Mouse (Mus musculus) limb, embryonic 14.5 days (tissue): Measurements from ENCODE around the gene Cyp27a1. TPM values are rescaled to one million over a fixed set of nuclear protein-coding genes. Genes with fewer than 3 reads are reported as not detected.

Source experiments
- ATAC-seq: fragments of 200-750 bp; cut with Nextera tagmentation; 2 replicates; pipeline ENCODE4 v1.8.0; 2017; ENCODE audit warnings: low read depth, moderate number of reproducible peaks, moderate TSS enrichment; ENCODE audit not compliant: low FRiP score
- DNase-seq: peaks from one replicate; pipeline ENCODE4 v3.0.0-alpha.2; 2015; ENCODE audit warnings: low spot score
- H3K27ac ChIP-seq: fragments of 300-500 bp; sonication (generic); replicated peaks from 2 replicates; pipeline ENCODE4 v1.5.1; 2014; ENCODE audit warnings: low read depth, mild to moderate bottlenecking, low read length, moderate library complexity, mixed read lengths
- H3K27me3 ChIP-seq: fragments of 300-500 bp; sonication (generic); 2 replicates; pipeline ENCODE4 v1.6.1; 2014; ENCODE audit warnings: low read length, mixed read lengths; ENCODE audit not compliant: control insufficient read depth, insufficient read depth
- H3K36me3 ChIP-seq: fragments of 300-500 bp; sonication (generic); 2 replicates; pipeline ENCODE4 v1.6.1; 2014; ENCODE audit warnings: mild to moderate bottlenecking, low read length, moderate library complexity, mixed read lengths; ENCODE audit not compliant: control insufficient read depth, insufficient read depth
- H3K4me1 ChIP-seq: fragments of 300-500 bp; sonication (generic); 2 replicates; pipeline ENCODE4 v1.6.1; 2014; ENCODE audit warnings: antibody characterized with exemption, low read length, mixed read lengths; ENCODE audit not compliant: control insufficient read depth, insufficient read depth
- H3K4me2 ChIP-seq: fragments of 300-500 bp; sonication (generic); replicated peaks from 2 replicates; pipeline ENCODE4 v1.6.1; 2014; ENCODE audit warnings: low read depth, mild to moderate bottlenecking, low read length, moderate library complexity; ENCODE audit not compliant: severe bottlenecking
- H3K4me3 ChIP-seq: fragments of 300-500 bp; sonication (generic); replicated peaks from 2 replicates; pipeline ENCODE4 v1.5.1; 2014; ENCODE audit warnings: low read length
- H3K9ac ChIP-seq: fragments of 300-500 bp; sonication (generic); 2 replicates; pipeline ENCODE4 v1.6.1; 2014; ENCODE audit warnings: mild to moderate bottlenecking, low read depth, low read length, moderate library complexity; ENCODE audit not compliant: severe bottlenecking
- H3K9me3 ChIP-seq: fragments of 300-500 bp; sonication (generic); 2 replicates; pipeline ENCODE4 v1.6.1; 2016; ENCODE audit warnings: low read length; ENCODE audit not compliant: control insufficient read depth
- POLR2A ChIP-seq: fragments of 200-500 bp; IDR thresholded peaks from 2 replicates; pipeline ENCODE4 v1.8.0; 2012; ENCODE audit warnings: inconsistent platforms, mild to moderate bottlenecking, moderate library complexity, borderline replicate concordance; ENCODE audit not compliant: insufficient read depth, insufficient read length; ENCODE audit errors: extremely low read depth
- WGBS: fragments of 180-500 bp; shearing (Covaris S2); extraction: QIAGEN DNeasy Blood & Tissue Kit; methylation state at CpG from one replicate; pipeline ENCODE4 v1.1.7; 2014; 5-methylcytosine and 5-hydroxymethylcytosine counted together
- polyA plus RNA-seq, 2 experiments: library from polyadenylated mRNA; depleted of rRNA in 1 of 2; stranded (reverse) in 1 of 2; unstranded in 1 of 2; fragments of >200 nt; fragmentation: Nextera tagmentation in 1 of 2; extraction: Ambion mirVana in 1 of 2; gene quantifications; 2 replicates each; pipeline versions ENCODE4 v1.2.1 to v1.2.3; 2012 to 2014

Cyp27a1 gene
- polyA plus RNA-seq (2012; rRNA removed) (16.1 TPM in 2 replicates), polyA plus RNA-seq (2014; fragmentation: Nextera tagmentation; extraction: Ambion mirVana) (11.6 and 12.2 TPM in 2 replicates)

DNA sequence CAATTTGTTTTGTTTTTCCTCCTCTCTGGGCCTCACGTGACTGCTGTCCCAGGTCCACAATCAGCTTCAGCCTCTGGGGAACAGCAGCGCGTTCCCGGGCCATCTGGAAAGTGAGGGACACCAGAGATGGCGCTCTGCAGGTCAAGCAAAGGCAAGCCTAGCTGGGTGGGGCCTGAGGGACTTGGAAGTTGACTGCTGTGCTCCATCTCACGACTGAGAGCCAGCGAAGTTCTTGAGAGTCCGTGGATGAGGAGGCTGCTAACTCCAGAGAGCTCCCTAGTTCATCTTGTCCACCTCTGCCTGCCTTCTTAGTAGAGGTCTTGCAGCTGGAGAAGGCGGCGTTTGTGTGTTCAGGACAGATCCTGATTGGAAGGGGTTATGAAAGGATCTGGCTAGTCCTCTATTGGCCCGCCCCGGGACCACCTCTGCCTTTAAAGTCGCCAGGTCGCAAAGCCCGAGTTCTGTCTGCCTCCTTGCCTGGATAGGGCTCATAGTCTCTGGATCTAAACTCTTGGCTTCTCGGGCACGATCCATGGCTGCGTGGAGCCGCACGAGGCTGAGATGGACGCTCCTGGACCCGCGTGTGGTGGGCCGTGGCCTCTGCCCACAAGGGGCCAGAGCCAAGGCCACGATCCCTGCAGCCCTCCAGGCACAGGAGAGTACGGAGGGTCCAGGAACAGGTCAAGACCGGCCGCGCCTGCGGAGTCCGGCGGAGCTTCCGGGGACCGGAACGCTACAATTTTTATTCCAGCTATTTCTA, at the start of gene Cyp27a1:
TSS of gene Cyp27a1 (plus strand) at position 476 of the 760 bp plus-strand sequence.
- H3K4me2 ChIP-seq, result peak within 1 kb of the TSS; percentile 94
- H3K4me1 ChIP-seq, result peaks cover 9% of the 10 kb centered on the region
- H3K4me3 ChIP-seq, result peak within 1 kb of the TSS; percentile 51
- ATAC-seq (peak; percentile 76), DNase-seq (peak; percentile 50)
- peak within 1 kb of the TSS; percentile 41; the same call in 1 of the 2 replicates for H3K27ac ChIP-seq
- peak within 1 kb of the TSS; percentile 71 for H3K9ac ChIP-seq
- no peaks in the 10 kb centered on the region for H3K9me3 ChIP-seq
- H3K36me3 ChIP-seq, result no peaks in the 10 kb centered on the region
- no peaks in the 10 kb centered on the region for H3K27me3 ChIP-seq
- no peak for TF ChIP-seq POLR2A
- WGBS, result under 1% methylated on average over 35 of the region's 35 CpGs

DNA sequence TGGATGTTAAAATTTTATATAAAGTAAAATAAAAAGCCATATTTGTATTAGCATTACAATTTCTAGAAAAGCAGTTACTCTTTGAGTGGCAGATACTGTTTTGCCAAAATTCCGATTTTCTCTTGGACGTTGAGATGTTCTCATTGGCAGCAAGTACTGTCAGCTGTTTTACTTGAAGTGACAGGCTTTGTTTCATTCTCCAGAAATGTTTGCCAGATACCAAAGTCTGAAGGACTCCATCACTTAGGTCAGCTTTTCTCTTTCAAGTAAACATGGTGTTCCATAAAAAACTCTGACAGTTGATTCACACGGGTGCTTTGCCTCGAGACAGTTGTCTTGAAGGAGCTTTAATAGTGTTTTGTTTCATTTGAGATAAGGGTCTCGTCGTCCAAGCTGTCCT, 48.2 kb upstream of the Cyp27a1 start:
- no peak for DNase-seq
- no peaks in the 10 kb centered on the region for H3K9me3 ChIP-seq
- H3K27me3 ChIP-seq, result no peaks in the 10 kb centered on the region
- no peak overlapping the region for H3K27ac ChIP-seq
- no peak for TF ChIP-seq POLR2A
- no peak for ATAC-seq
- H3K4me2 ChIP-seq, result no peak overlapping the region
- WGBS, result 77% methylated on average over 6 of the region's 6 CpGs
- H3K36me3 ChIP-seq, result no peaks in the 10 kb centered on the region
- H3K4me1 ChIP-seq, result 0 out of 2 replicates have a peak, but pooled peaks cover 5% of the 10 kb centered on the region
- no peak overlapping the region for H3K9ac ChIP-seq
- H3K4me3 ChIP-seq, result no peak overlapping the region

DNA sequence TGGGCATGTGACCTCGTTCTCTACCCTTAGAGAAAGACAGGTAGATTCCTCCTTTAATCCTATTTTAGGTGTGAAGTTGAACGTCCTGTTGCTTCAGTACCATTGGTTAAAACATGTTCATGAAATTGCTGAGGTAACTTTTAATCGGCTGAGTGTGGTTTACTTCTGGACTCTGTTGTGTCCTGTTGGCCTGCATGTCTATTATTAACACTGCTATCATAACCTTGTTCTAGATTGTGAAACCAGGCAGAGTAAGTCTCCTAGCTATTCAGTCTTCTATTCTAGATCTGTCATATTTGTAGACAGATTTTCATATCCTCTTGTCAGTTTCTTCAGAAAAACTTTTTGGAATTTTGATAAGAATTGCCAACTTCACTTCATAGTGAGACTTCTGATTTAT, 45.0 kb upstream of the Cyp27a1 start:
- no peak for DNase-seq
- Histone ChIP-seq H3K36me3 (peaks cover 7% of the 10 kb centered on the region), H3K27ac (no peak overlapping the region), H3K4me2 (no peak overlapping the region), H3K4me1 (no peaks in the 10 kb centered on the region), H3K27me3 (no peaks in the 10 kb centered on the region), H3K9me3 (no peaks in the 10 kb centered on the region), H3K4me3 (no peak overlapping the region), H3K9ac (no peak overlapping the region)
- ATAC-seq, result no peak
- TF ChIP-seq POLR2A, result no peak
- 85% methylated on average over 3 of the region's 3 CpGs for WGBS

DNA sequence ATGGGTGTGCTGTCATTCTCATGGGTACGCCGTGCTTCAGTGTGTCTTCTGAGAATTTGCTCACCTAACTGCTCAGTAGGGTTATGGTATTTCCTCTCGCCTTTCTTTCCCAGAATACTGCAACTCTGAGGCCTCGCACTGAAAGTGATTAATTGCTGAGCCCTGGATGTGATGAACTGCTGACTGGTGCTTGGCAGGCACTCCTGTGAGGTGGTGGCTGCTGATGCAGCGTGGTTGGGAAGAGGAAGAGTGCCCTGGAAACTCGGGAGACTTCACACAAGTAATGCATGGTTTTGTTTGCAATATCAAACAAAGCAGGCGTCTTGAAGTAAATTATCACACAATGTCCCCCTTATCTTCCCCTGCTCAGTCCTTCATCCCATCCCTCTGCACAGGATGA, 40.6 kb upstream of the Cyp27a1 start:
- 83% methylated on average over 7 of the region's 7 CpGs for WGBS
- H3K9ac ChIP-seq, result no peak overlapping the region
- H3K9me3 ChIP-seq, result no peaks in the 10 kb centered on the region
- H3K4me2 ChIP-seq, result no peak overlapping the region
- no peaks in the 10 kb centered on the region for H3K4me1 ChIP-seq
- no peak for TF ChIP-seq POLR2A
- H3K27me3 ChIP-seq, result no peaks in the 10 kb centered on the region
- DNase-seq, result no peak
- no peak for ATAC-seq
- no peak overlapping the region for H3K27ac ChIP-seq
- peaks cover 27% of the 10 kb centered on the region for H3K36me3 ChIP-seq
- no peak overlapping the region for H3K4me3 ChIP-seq

DNA sequence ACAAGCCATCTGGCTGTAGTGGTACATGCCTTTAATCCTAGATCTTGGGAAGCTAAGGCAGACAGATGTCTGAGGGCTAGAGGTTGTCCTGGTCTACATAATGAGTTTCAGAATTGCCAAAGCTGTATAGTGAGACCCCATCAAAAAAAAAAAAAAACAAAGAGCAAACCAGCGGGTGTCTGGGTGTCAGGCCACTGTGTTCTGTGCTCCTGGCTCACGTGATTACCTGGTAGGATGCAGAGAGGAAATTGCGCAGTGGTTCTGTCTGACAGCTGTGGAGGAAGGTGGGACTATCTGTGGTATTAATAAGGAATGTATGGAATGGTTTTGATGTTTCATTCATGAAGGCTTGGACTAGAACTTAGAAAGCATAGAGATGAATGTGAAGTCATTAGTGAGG, 36.5 kb upstream of the Cyp27a1 start:
- Histone ChIP-seq H3K4me3 (no peak overlapping the region), H3K27ac (no peak overlapping the region), H3K27me3 (no peaks in the 10 kb centered on the region), H3K9me3 (no peaks in the 10 kb centered on the region), H3K9ac (no peak overlapping the region), H3K4me2 (no peak overlapping the region), H3K36me3 (peaks cover 56% of the 10 kb centered on the region), H3K4me1 (no peaks in the 10 kb centered on the region)
- WGBS, result 81% methylated on average over 3 of the region's 3 CpGs
- ATAC-seq, result no peak
- no peak for TF ChIP-seq POLR2A
- DNase-seq, result no peak

DNA sequence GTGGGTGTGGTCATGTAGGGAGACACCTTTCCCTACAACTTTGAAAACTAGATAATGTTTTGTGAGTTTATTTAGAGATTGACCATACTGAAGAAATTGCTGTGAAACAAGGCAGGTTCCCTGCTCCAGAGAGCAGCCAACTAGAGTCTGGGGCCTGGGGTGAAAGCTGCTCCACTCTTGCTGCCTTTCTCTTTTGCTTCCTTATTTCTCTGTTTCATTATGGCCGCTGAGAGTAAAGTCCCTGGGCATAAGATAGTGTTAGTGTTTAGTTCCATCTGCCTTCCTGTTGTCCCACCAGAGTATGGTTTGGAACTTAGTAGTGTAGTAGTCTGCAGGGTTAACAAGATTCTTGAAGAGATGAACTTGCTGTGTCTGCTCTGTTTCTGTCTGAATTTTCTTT, 35.5 kb upstream of the Cyp27a1 start:
- H3K9ac ChIP-seq, result no peak overlapping the region
- TF ChIP-seq POLR2A, result no peak
- no peak overlapping the region for H3K27ac ChIP-seq
- peaks cover 60% of the 10 kb centered on the region for H3K36me3 ChIP-seq
- H3K9me3 ChIP-seq, result no peaks in the 10 kb centered on the region
- H3K4me3 ChIP-seq, result no peak overlapping the region
- H3K4me1 ChIP-seq, result no peaks in the 10 kb centered on the region
- DNase-seq (no peak), ATAC-seq (no peak)
- no peak overlapping the region for H3K4me2 ChIP-seq
- no peaks in the 10 kb centered on the region for H3K27me3 ChIP-seq
- 74% methylated on average over 1 of the region's 1 CpGs for WGBS
